Mouse (Mus musculus) heart, postnatal 10 days (tissue): Measurements from ENCODE around the gene Btbd2. TPM values are rescaled to one million over a fixed set of nuclear protein-coding genes. Genes with fewer than 3 reads are reported as not detected.
A peak's percentile ranks its signal among the peaks of the same experiment; 100 is the strongest.
"Not testable (repeated sequence)": the region's sequence is repeated elsewhere in the genome, so short reads cannot be mapped to it uniquely, and the experiment has no call there.

Experiments
- DNase-seq, 2 experiments: peaks; one replicate each; pipeline ENCODE4 v3.0.0; 2021
- intact Hi-C: fragments of 180-260 bp; cut with DNase I; formaldehyde crosslinking; loops from one replicate; pipeline ENCODE4 v1.15.1; 2025
- microRNA-seq, 2 experiments: library from miRNA; unstranded; fragments of <30 nt; microRNA quantifications; one replicate each; pipeline ENCODE4 v1.2.0; 2022
- total RNA-seq, 2 experiments: library from RNA; stranded (reverse); gene quantifications; 2 replicates each; pipeline ENCODE4 v1.2.3; 2021

Btbd2 gene
- total RNA-seq, 2 experiments from 2014 or later, result 42.2 to 46.4 TPM

DNA sequence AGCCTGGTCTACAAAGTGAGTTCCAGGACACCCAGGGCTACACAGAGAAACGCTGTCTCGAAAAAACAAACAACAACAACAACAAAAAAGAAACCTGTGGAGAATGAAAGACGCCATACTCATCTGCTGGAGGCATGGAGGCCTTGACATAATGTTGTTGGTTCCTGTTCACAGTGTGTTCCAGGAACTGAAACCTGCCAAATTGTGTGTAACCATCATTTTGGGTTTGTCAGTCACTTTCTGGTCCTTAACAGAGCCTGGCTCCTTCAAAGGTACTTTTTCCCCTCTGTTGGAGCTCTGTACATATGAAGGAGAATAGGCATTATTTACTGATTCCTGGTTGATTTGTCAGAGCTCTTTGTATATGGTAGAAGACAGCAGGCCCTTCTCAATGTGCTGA lies 45.0 kb downstream of the Btbd2 start:
- intact Hi-C loops, result loop anchor here (1.0 to 2.0 kb wide), 2 partner anchors 33 to 76 kb away; no protein-coding TSS in a partner anchor
- no peak for DNase-seq

DNA sequence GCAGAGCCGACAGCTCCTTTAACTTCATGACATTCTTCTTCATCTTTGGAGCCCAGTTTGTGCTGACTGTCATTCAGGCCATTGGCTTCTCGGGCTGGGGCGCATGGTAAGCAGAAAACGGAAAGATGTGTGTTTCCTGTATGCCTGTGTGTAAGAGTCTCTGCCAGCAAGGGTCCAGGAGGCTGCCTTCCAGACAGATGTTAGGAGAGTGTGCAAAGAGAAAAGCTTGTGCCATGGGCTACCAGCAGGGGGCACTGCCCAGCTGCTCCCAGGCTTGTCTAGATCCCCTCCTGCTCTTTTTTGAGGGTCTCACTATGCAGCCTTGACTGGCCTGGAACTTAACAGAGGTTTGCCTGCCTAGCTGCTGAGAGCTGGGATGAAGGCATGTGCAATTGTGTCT lies 45.8 kb downstream of the Btbd2 start:
- peak; percentile 58 to 73 for DNase-seq
- intact Hi-C loops, result loop anchor here (1.0 to 2.0 kb wide), 2 partner anchors 32 to 77 kb away; no protein-coding TSS in a partner anchor

- intact Hi-C loops, result loop anchor here (2.0 kb wide), 1 partner anchor 31 kb away; no protein-coding TSS in a partner anchor
- DNase-seq, result no peak
These were observed 46.6 kb downstream of the Btbd2 start for GRCm38 (mm10) chr10:80610116-80610785.

DNA sequence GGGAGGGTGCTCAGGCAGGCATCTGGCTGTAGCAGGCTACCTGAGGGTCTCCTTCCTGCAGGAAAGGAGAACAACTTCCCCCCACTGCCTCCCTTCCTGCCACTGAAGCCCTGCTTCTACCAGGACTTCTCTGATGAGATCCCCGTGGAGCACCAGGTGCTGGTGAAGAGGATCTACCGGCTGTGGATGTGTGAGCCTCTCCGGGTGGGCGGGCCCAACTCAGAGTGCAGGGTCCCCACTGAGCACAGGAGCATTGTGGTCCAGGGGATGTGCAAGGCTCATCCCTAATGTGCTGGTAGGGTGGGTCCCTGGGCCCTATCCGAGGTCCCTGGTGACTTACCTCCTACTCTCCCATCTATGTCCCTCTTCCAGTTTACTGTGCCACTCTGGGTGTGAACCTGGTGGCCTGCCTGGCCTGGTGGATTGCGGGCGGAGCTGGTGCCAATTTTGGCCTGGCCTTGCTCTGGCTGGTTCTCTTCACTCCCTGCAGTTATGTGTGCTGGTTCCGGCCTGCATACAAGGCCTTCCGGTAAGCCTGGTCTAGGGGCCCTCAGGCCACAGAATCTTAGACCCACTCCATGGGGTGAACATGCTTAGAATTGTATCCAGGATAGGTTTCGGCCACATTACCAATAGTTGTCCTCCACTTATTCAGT lies 47.5 kb downstream of the Btbd2 start:
- DNase-seq, result no peak
- intact Hi-C loops, result no loop called here

- DNase-seq, result no peak
- intact Hi-C loops, result no loop called here
These were observed 48.4 kb downstream of the Btbd2 start for GRCm38 (mm10) chr10:80608435-80608834.

GRCm38 (mm10) chr10:80606737-80607350 lies 50.0 kb downstream of the Btbd2 start:
- no peak for DNase-seq
- intact Hi-C loops, result no loop called here

- intact Hi-C loops, result no loop called here
- DNase-seq, result no peak
These were observed 50.6 kb downstream of the Btbd2 start for GRCm38 (mm10) chr10:80606306-80606705.

DNA sequence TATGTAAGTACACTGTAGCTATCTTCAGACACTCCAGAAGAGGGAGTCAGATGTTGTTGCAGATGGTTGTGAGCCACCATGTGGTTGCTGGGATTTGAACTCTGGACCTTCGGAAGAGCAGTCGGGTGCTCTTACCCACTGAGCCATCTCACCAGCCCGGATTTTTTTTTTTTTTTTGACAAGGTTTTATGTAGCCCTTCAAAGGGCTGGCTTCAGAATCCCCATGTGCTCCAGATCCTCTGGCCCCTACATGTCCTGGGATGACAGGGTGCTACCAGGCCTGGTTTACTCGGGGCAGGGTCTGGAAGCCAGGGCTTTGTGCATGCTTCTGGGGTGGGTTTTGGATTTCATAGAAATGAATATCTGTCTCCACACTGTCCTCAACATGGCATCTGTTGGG lies 51.1 kb downstream of the Btbd2 start, which contains the start of gene Gm49322:
Gene Gm49322, plus strand, starts transcription at position 301 of the 400 bp plus-strand sequence.
- DNase-seq, intact Hi-C loops: not testable (repeated sequence)

GRCm38 (mm10) chr10:80604988-80605387 lies 51.9 kb downstream of the Btbd2 start:
- no peak for DNase-seq
- intact Hi-C loops, result no loop called here

DNA sequence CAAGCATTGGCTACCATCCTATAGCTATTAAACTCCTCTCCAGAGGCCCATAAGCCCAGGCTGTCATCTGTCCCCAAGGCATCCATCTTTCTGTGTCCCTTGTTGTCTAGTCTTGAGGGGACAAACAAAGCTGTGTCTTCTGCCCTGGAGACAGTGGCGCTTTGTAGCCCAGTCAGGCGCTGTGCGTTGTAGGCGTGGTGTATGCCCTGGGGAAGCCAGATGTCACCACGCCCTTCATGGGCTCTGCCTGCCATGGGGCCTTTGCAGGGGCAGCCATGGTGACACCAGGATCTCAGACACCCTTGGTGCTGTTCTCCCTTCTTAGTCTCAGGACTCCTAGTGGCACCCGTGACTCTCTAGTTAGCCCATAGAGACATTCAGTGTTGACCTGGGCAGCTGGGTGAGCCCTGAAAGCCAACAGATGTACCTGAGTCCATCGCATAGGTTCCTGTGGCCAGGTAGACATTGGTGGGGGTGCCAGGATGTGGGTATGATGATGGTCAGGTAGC lies 52.8 kb downstream of the Btbd2 start:
- intact Hi-C loops, result no loop called here
- DNase-seq, result no peak

DNA sequence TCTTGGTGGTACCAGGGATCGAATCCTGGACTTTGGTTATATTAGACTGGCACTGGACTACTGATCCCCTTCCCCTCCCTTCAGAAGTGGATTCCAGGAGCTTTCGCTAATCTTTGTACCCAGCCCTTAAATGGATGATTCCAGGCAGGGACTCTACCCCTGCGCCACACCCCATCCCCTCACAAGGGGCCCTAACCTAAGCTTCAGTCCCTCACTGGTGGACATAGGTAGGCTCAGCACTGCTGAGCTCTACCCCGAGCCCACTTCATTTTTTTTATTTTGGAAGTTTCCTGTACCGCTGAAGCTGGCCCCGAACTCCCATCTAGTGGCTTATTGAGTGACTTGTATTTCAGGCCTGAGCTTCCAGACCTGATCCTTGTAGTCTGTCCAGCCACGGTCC lies 53.5 kb downstream of the Btbd2 start:
- DNase-seq, result no peak
- intact Hi-C loops, result no loop called here

GRCm38 (mm10) chr10:80602698-80603325 lies 54.1 kb downstream of the Btbd2 start, which contains the start of the genes Scamp4 and Adat3:
Gene Scamp4 (plus strand): TSS chr10:80602872.
Gene Adat3 (plus strand): TSS chr10:80602880.
- DNase-seq, result peak; percentile 97
- intact Hi-C loops, result no loop called here

GRCm38 (mm10) chr10:80596318-80596717 lies 60.6 kb downstream of the Btbd2 start:
- intact Hi-C loops, result no loop called here
- DNase-seq, result no peak

Small RNA genes within 50 kb of the gene (microRNA-seq; reads per million reads assigned to microRNA genes)
- 0 to 0.35 reads per million in 2 experiments for gene Mir6912

Other genes starting within 250 kb of the Btbd2 start
- 10 to 100 TPM; 40.3 to 51.8 TPM for gene Tcf3, start 223.4 kb downstream of the Btbd2 start, total RNA-seq
- gene Onecut3, start 162.2 kb downstream of the Btbd2 start, total RNA-seq, result not detected
- not detected for gene Atp8b3, start 117.9 kb downstream of the Btbd2 start, total RNA-seq
- gene Rexo1, start 95.5 kb downstream of the Btbd2 start, total RNA-seq, result 10 to 100 TPM; 20.3 to 21.5 TPM
- 1 to 10 TPM; 5.9 to 6.9 TPM for gene Klf16, start 79.8 kb downstream of the Btbd2 start, total RNA-seq
- 100 to 1,000 TPM in 1 of 2 experiments, 10 to 100 TPM in 1; 92.2 to 102 TPM for gene Abhd17a, start 66.7 kb downstream of the Btbd2 start, total RNA-seq
- gene Scamp4, start 54.2 kb downstream of the Btbd2 start, total RNA-seq, result 10 to 100 TPM; 25.9 to 27.8 TPM
- gene Adat3, start 54.2 kb downstream of the Btbd2 start, total RNA-seq, result 1 to 10 TPM; 1.2 to 1.8 TPM
- 1 to 10 TPM in 1 of 2 experiments, under 1 TPM in 1; 0.98 to 1.2 TPM for gene Gm49322, start 51.0 kb downstream of the Btbd2 start, total RNA-seq
- 100 to 1,000 TPM; 137 to 141 TPM for gene Csnk1g2, start 34.2 kb downstream of the Btbd2 start, total RNA-seq
- 100 to 1,000 TPM; 143 to 159 TPM for gene Mknk2, start 21.0 kb upstream of the Btbd2 start, total RNA-seq
- 10 to 100 TPM; 10.1 to 11.3 TPM for gene Mob3a, start 44.9 kb upstream of the Btbd2 start, total RNA-seq
- 1 to 10 TPM; 2.9 to 4.1 TPM for gene Izumo4, start 45.1 kb upstream of the Btbd2 start, total RNA-seq
- gene Ap3d1, start 85.2 kb upstream of the Btbd2 start, total RNA-seq, result 10 to 100 TPM; 47.6 to 52.5 TPM
- 10 to 100 TPM; 66.3 to 67.6 TPM for gene Dot1l, start 98.1 kb upstream of the Btbd2 start, total RNA-seq
- gene Sf3a2, start 141.1 kb upstream of the Btbd2 start, total RNA-seq, result 10 to 100 TPM; 36.8 to 41.4 TPM
- 10 to 100 TPM; 32.6 to 32.9 TPM for gene Plekhj1, start 141.6 kb upstream of the Btbd2 start, total RNA-seq
- gene Amh, start 148.2 kb upstream of the Btbd2 start, total RNA-seq, result under 1 TPM; 0.41 to 0.45 TPM
- gene Jsrp1, start 156.4 kb upstream of the Btbd2 start, total RNA-seq, result under 1 TPM in 1 of 2 experiments, not detected in 1; 0.74 TPM
- 1,000 to 10,000 TPM; 1,023 to 1,076 TPM for gene Oaz1, start 169.6 kb upstream of the Btbd2 start, total RNA-seq
- gene Lingo3, start 187.0 kb upstream of the Btbd2 start, total RNA-seq, result 1 to 10 TPM; 3.8 to 6.5 TPM
- gene Lsm7, start 198.1 kb upstream of the Btbd2 start, total RNA-seq, result 10 to 100 TPM; 23.6 to 28.2 TPM
- gene Sppl2b, start 198.2 kb upstream of the Btbd2 start, total RNA-seq, result 10 to 100 TPM; 26.0 to 27.7 TPM
- gene Tmprss9, start 214.8 kb upstream of the Btbd2 start, total RNA-seq, result not detected
- 100 to 1,000 TPM; 163 to 175 TPM for gene Timm13, start 243.9 kb upstream of the Btbd2 start, total RNA-seq